Mouse (Mus musculus) urinary bladder, adult 18-20 months (tissue): Measurements from ENCODE around the gene Epha6.
A peak's percentile ranks its signal among the peaks of the same experiment; 100 is the strongest.

Experiments used
- DNase-seq, 2 experiments: peaks; one replicate each; pipeline ENCODE4 v3.0.0; 2022; ENCODE audit warnings: low spot score in 2 of 2, mixed read lengths in 2 of 2

Epha6 gene

GRCm38 (mm10) chr16:60605061-60605831 lies at the start of gene Epha6:
Gene Epha6, minus strand, starts transcription at chr16:60605531.
- no peak for DNase-seq

- no peak for DNase-seq
These were observed 46.4 kb upstream of the Epha6 start for GRCm38 (mm10) chr16:60651716-60652115.

GRCm38 (mm10) chr16:60628091-60628490 lies 22.8 kb upstream of the Epha6 start:
- no peak for DNase-seq

GRCm38 (mm10) chr16:60605832-60606583 lies 677 bp upstream of the Epha6 start:
- DNase-seq: peak in 1 of 2 experiments; percentile 1

- no peak for DNase-seq
These were observed 718 bp downstream of the Epha6 start for GRCm38 (mm10) chr16:60604613-60605012.

- no peak for DNase-seq
These were observed 20.0 kb downstream of the Epha6 start for GRCm38 (mm10) chr16:60585322-60585721.

- DNase-seq: no peak
These were observed 20.6 kb downstream of the Epha6 start for GRCm38 (mm10) chr16:60584695-60585094.

- DNase-seq: no peak
These were observed 34.8 kb downstream of the Epha6 start for GRCm38 (mm10) chr16:60570546-60570945.

GRCm38 (mm10) chr16:60544385-60544784 lies 60.9 kb downstream of the Epha6 start:
- DNase-seq: no peak

- DNase-seq: no peak
These were observed 67.1 kb downstream of the Epha6 start for GRCm38 (mm10) chr16:60538233-60538632.

GRCm38 (mm10) chr16:60509707-60510106 lies 95.6 kb downstream of the Epha6 start:
- no peak for DNase-seq

GRCm38 (mm10) chr16:60499567-60499966 lies 105.8 kb downstream of the Epha6 start:
- no peak for DNase-seq

GRCm38 (mm10) chr16:60475776-60476175 lies 129.6 kb downstream of the Epha6 start:
- no peak for DNase-seq

GRCm38 (mm10) chr16:60468200-60468785 lies 137.0 kb downstream of the Epha6 start:
- DNase-seq: no peak

- no peak for DNase-seq
These were observed 170.0 kb downstream of the Epha6 start for GRCm38 (mm10) chr16:60435283-60435682.

GRCm38 (mm10) chr16:60434241-60434640 lies 171.1 kb downstream of the Epha6 start:
- DNase-seq: no peak

- no peak for DNase-seq
These were observed 210.0 kb downstream of the Epha6 start for GRCm38 (mm10) chr16:60395306-60395705.

- DNase-seq: no peak
These were observed 212.4 kb downstream of the Epha6 start for GRCm38 (mm10) chr16:60392961-60393360.

GRCm38 (mm10) chr16:60375147-60375546 lies 230.2 kb downstream of the Epha6 start:
- DNase-seq: no peak

GRCm38 (mm10) chr16:60283963-60284362 lies 321.4 kb downstream of the Epha6 start:
- DNase-seq: no peak

- DNase-seq: no peak
These were observed 331.2 kb downstream of the Epha6 start for GRCm38 (mm10) chr16:60274109-60274508.
